ENCODE assay signal across 9 mouse cellular contexts in genomic region chr14:14098330-14098980, GRCm38 (mm10). TPM values are rescaled to one million over a fixed set of nuclear protein-coding genes. Genes with fewer than 3 reads are reported as not detected.
A peak's percentile ranks its signal among the peaks of the same experiment; 100 is the strongest.
DNase-seq lines count a peak whose midpoint lies in the region; ATAC-seq and TF ChIP-seq lines count a peak whose summit lies in the region.
"Had no signal": no experiment of that assay in that cellular context is flagged by ENCODE, and none has a peak within 500 bp of the region (broad histone marks: within the 10 kb centered on the region; RNA-seq: fewer than 3 reads in every experiment).

No protein-coding gene starts in this region.

- no peak overlapping the region for H3K4me3 ChIP-seq in MEL (ENCODE audit: control insufficient read depth in 1 of 2, insufficient read depth in 1 of 2, low read depth in 2 of 2, low read length in 2 of 2)
- no peak overlapping the region for H3K4me3 ChIP-seq in forebrain, embryonic 16.5 days (replicated peaks; ENCODE audit: low read length)
- H3K4me3 ChIP-seq in hindbrain, embryonic 12.5 days: no peak overlapping the region
- no peak overlapping the region for H3K4me3 ChIP-seq in lung, postnatal 0 days (ENCODE audit: low read depth, low read length)

- no peaks in the 10 kb centered on the region for H3K9me3 ChIP-seq in MEL (replicated peaks; ENCODE audit: insufficient read depth, low read length)
- no peaks in the 10 kb centered on the region for H3K9me3 ChIP-seq in forebrain, embryonic 16.5 days (ENCODE audit: control insufficient read depth, low read length)
- no peaks in the 10 kb centered on the region for H3K9me3 ChIP-seq in hindbrain, embryonic 12.5 days (replicated peaks)
- no peaks in the 10 kb centered on the region for H3K9me3 ChIP-seq in lung, postnatal 0 days (ENCODE audit: low read length)

- 25% methylated on average over 10 of the region's 10 CpGs for WGBS in forebrain, embryonic 16.5 days
- 30% methylated on average over 10 of the region's 10 CpGs for WGBS in hindbrain, embryonic 12.5 days
- 29% methylated on average over 10 of the region's 10 CpGs for WGBS in lung, postnatal 0 days

- no peaks in the 10 kb centered on the region for H3K27me3 ChIP-seq in MEL (ENCODE audit: control insufficient read depth in 1 of 2, insufficient read depth in 2 of 2, low read length in 2 of 2)
- no peaks in the 10 kb centered on the region for H3K27me3 ChIP-seq in forebrain, embryonic 16.5 days (replicated peaks; ENCODE audit: control insufficient read depth, insufficient read depth, low read length)
- H3K27me3 ChIP-seq in hindbrain, embryonic 12.5 days: no peaks in the 10 kb centered on the region
- H3K27me3 ChIP-seq in lung, postnatal 0 days (replicated peaks; ENCODE audit: insufficient read depth, low read length): no peaks in the 10 kb centered on the region

- H3K9ac ChIP-seq in MEL (ENCODE audit: control insufficient read depth, low read depth, low read length, poor library complexity, severe bottlenecking): no peak overlapping the region
- H3K9ac ChIP-seq in forebrain, embryonic 16.5 days (replicated peaks; ENCODE audit: low read depth, low read length): no peak overlapping the region
- H3K9ac ChIP-seq in hindbrain, embryonic 12.5 days: no peak overlapping the region
- no peak overlapping the region for H3K9ac ChIP-seq in lung, postnatal 0 days (replicated peaks; ENCODE audit: low read depth)

- peak; percentile 76 for ATAC-seq in forebrain, embryonic 16.5 days
- ATAC-seq in hindbrain, embryonic 12.5 days (ENCODE audit: low FRiP score): peak; percentile 65
- ATAC-seq in lung, postnatal 0 days: peak; percentile 75

- peak; percentile 90 for TF ChIP-seq RAD21 in MEL (IDR thresholded peaks at IDR 0.05; ENCODE audit: low read depth, low read length)

- no peak overlapping the region for H3K4me2 ChIP-seq in forebrain, embryonic 16.5 days (ENCODE audit: low read length)
- no peak overlapping the region for H3K4me2 ChIP-seq in hindbrain, embryonic 12.5 days (replicated peaks)
- H3K4me2 ChIP-seq in lung, postnatal 0 days (replicated peaks; ENCODE audit: low read depth, low read length): no peak overlapping the region

- DNase-seq in MEL (ENCODE audit: low read depth, low spot score): peak; percentile 92
- DNase-seq in cerebellum, adult 11 months: peak; percentile 85
- DNase-seq in layer of hippocampus, adult 9-11 months: peak; percentile 83
- DNase-seq in lung, postnatal 0 days (ENCODE audit: low spot score): peak; percentile 92
- peak; percentile 81 for DNase-seq in retina, adult 2 months (ENCODE audit: low read depth, low spot score)
- DNase-seq in thymus, postnatal 25 days: peak; percentile 87

- no peak overlapping the region for H3K27ac ChIP-seq in MEL (ENCODE audit: control insufficient read depth, low read depth, low read length)
- no peak overlapping the region for H3K27ac ChIP-seq in forebrain, embryonic 16.5 days (ENCODE audit: low read length)
- no peak overlapping the region for H3K27ac ChIP-seq in hindbrain, embryonic 12.5 days
- no peak overlapping the region for H3K27ac ChIP-seq in lung, postnatal 0 days (ENCODE audit: low read length)
- H3K27ac ChIP-seq: macrophage had no signal

- no peaks in the 10 kb centered on the region for H3K79me2 ChIP-seq in MEL (ENCODE audit: control insufficient read depth, insufficient read depth, low read length, poor library complexity)

- no peak for TF ChIP-seq EP300 in MEL (IDR thresholded peaks at IDR 0.05; ENCODE audit: low read depth in 1 of 2, low read length in 2 of 2)
- TF ChIP-seq EP300 in lung, postnatal 0 days (IDR thresholded peaks at IDR 0.05): no peak

- no peak for TF ChIP-seq POLR2A in MEL (IDR thresholded peaks at IDR 0.05; ENCODE audit: control insufficient read depth in 1 of 2, insufficient read depth in 1 of 2, low read depth in 1 of 2, low read length in 2 of 2, poor library complexity in 1 of 2)

- no peaks in the 10 kb centered on the region for H3K4me1 ChIP-seq in MEL (ENCODE audit: control insufficient read depth in 1 of 2, insufficient read depth in 2 of 2, low read length in 2 of 2)
- H3K4me1 ChIP-seq in forebrain, embryonic 16.5 days (replicated peaks; ENCODE audit: control insufficient read depth, insufficient read depth, low read length): no peaks in the 10 kb centered on the region
- no peaks in the 10 kb centered on the region for H3K4me1 ChIP-seq in hindbrain, embryonic 12.5 days
- H3K4me1 ChIP-seq in lung, postnatal 0 days (ENCODE audit: insufficient read depth, low read depth, low read length): no peaks in the 10 kb centered on the region

- no peaks in the 10 kb centered on the region; a peak in 1 of 4 replicates for H3K36me3 ChIP-seq in MEL (ENCODE audit: control insufficient read depth in 1 of 2, insufficient read depth in 2 of 2, low read length in 2 of 2)
- peaks cover 11% of the 10 kb centered on the region for H3K36me3 ChIP-seq in forebrain, embryonic 16.5 days (ENCODE audit: control insufficient read depth, insufficient read depth)
- peaks cover 28% of the 10 kb centered on the region for H3K36me3 ChIP-seq in hindbrain, embryonic 12.5 days
- peaks cover 40% of the 10 kb centered on the region for H3K36me3 ChIP-seq in lung, postnatal 0 days (ENCODE audit: insufficient read depth, low read length)

- peak; percentile 91 to 100 (median 100) for TF ChIP-seq CTCF in MEL (IDR thresholded peaks at IDR 0.05 in 2 of 3, conservative IDR thresholded peaks at IDR 0.05 in 1 of 3; ENCODE audit: control insufficient read depth in 1 of 3, insufficient read depth in 1 of 3, low read depth in 2 of 3, low read length in 3 of 3, poor library complexity in 1 of 3, severe bottlenecking in 1 of 3)
- peak; percentile 100 for TF ChIP-seq CTCF in lung, postnatal 0 days (IDR thresholded peaks at IDR 0.05)

TF ChIP-seq in MEL, 35 proteins besides CTCF, POLR2A, EP300 and RAD21:
- TF ChIP-seq POLR2AphosphoS2 (IDR thresholded peaks at IDR 0.05; ENCODE audit: low read length) (no peak), POLR2AphosphoS5 (IDR thresholded peaks at IDR 0.05; ENCODE audit: borderline replicate concordance, low read depth, low read length) (no peak), GABPA (IDR thresholded peaks at IDR 0.05; ENCODE audit: low read depth, low read length) (no peak), MYC (IDR thresholded peaks at IDR 0.05; ENCODE audit: low read depth, low read length) (0 out of 2 replicates have a peak, but pooled peaks have one; percentile 55), MXI1 (IDR thresholded peaks at IDR 0.05; ENCODE audit: low read depth, low read length) (no peak), ZMIZ1 (IDR thresholded peaks at IDR 0.05; ENCODE audit: low read depth, low read length) (no peak), MYB (IDR thresholded peaks at IDR 0.05; ENCODE audit: low read depth, low read length) (no peak), USF1 (IDR thresholded peaks at IDR 0.05; ENCODE audit: low read depth, low read length) (no peak), ZKSCAN1 (IDR thresholded peaks at IDR 0.05; ENCODE audit: low read depth, low read length) (no peak), TAL1 (IDR thresholded peaks at IDR 0.05; ENCODE audit: low read length) (no peak), ELF1 (IDR thresholded peaks at IDR 0.05; ENCODE audit: low read depth, low read length) (no peak), CHD2 (IDR thresholded peaks at IDR 0.05; ENCODE audit: low read length) (no peak), ETS1 (IDR thresholded peaks at IDR 0.05; ENCODE audit: low read depth, low read length) (no peak), USF2 (IDR thresholded peaks at IDR 0.05; ENCODE audit: borderline replicate concordance in 1 of 2, insufficient read depth in 1 of 2, low read depth in 1 of 2, low read length in 2 of 2) (no peak), GATA1 (IDR thresholded peaks at IDR 0.05; ENCODE audit: low read depth, low read length) (no peak), MEF2A (IDR thresholded peaks at IDR 0.05; ENCODE audit: extremely low read depth, insufficient replicate concordance, low read depth, low read length, poor library complexity, severe bottlenecking) (no peak), JUND (IDR thresholded peaks at IDR 0.05; ENCODE audit: low read depth, low read length) (0 out of 2 replicates have a peak, but pooled peaks have one; percentile 41), RCOR1 (IDR thresholded peaks at IDR 0.05; ENCODE audit: low read depth, low read length) (peak; percentile 29; the same call in 1 of the 2 replicates), SIN3A (IDR thresholded peaks at IDR 0.05; ENCODE audit: low read length) (peak; percentile 47), ZC3H11A (IDR thresholded peaks at IDR 0.05; ENCODE audit: low read depth, low read length) (peak; percentile 85), ZNF384 (IDR thresholded peaks at IDR 0.05; ENCODE audit: low read depth, low read length) (no peak), TBP (IDR thresholded peaks at IDR 0.05; ENCODE audit: low read depth, low read length) (0 out of 2 replicates have a peak, but pooled peaks have one; percentile 34), BHLHE40 (IDR thresholded peaks at IDR 0.05; ENCODE audit: borderline replicate concordance, low read depth, low read length) (no peak; the same call in 1 of the 2 replicates), HCFC1 (IDR thresholded peaks at IDR 0.05; ENCODE audit: low read depth, low read length) (no peak), SMC3 (IDR thresholded peaks at IDR 0.05; ENCODE audit: low read depth, low read length) (peak; percentile 95), NRF1 (IDR thresholded peaks at IDR 0.05; ENCODE audit: insufficient read depth, low read depth, low read length, poor library complexity, severe bottlenecking) (no peak)

RNA-seq across cellular contexts. Expression of gene Psmd6, which starts 22.3 kb away (rescaled TPM):
- total RNA-seq in MEL (2012; rRNA removed): 201 and 203 TPM in 2 replicates
- polyA plus RNA-seq in MEL (2012; ENCODE audit: insufficient read depth in 1 of 2, insufficient read length in 2 of 2, low read depth in 1 of 2, low replicate concordance in 2 of 2, missing spikeins in 1 of 2): 100 to 1,000 TPM; 185 to 647 TPM
- 275 and 281 TPM in 2 replicates for polyA plus RNA-seq in forebrain, embryonic 16.5 days (2015; fragmentation: Nextera tagmentation; extraction: Ambion mirVana)
- 284 and 289 TPM in 2 replicates for polyA plus RNA-seq in hindbrain, embryonic 12.5 days (2016; fragmentation: Nextera tagmentation; extraction: Ambion mirVana)
- 130 and 132 TPM in 2 replicates for polyA plus RNA-seq in lung, postnatal 0 days (2015; fragmentation: Nextera tagmentation; extraction: Ambion mirVana)
